Mouse (Mus musculus) thymus, postnatal 25 days (tissue): ENCODE measurements around the gene Olfr1107.

ENCODE experiments used
- DNase-seq: peaks from one replicate; pipeline ENCODE4 v3.0.0; 2022

Gene Olfr1107

GRCm38 (mm10) chr2:87075717-87076116 is at the start of gene Olfr1107:
TSS of gene Olfr1107 (minus strand) at chr2:87075817.
- no peak for DNase-seq

DNA sequence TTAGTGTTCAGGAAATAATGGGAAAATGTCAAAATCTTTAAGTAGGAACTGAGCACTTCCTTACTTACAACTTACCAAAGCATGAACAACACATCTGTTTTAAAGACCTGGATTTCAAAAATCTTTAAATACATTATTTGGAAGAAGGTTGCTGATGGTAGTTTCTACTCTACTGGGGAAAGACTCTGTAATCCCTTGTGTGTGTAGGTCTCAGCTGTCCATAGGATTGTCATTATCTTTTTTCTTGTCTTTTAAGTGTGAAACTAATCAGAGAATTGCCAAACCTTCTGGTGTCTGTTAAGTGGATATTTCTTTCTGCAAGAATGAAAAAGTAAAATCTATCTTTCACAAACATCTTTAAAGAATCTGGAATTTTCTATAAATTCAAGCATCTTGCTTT is 38.9 kb upstream of the Olfr1107 start, which contains the start of gene Olfr259:
Gene Olfr259, minus strand, starts transcription at position 101 of the 400 bp plus-strand sequence.
- no peak for DNase-seq

GRCm38 (mm10) chr2:87095908-87096307 is 20.3 kb upstream of the Olfr1107 start, which contains the start of gene Olfr1109:
TSS of gene Olfr1109 (minus strand) at chr2:87096008.
- no peak for DNase-seq

GRCm38 (mm10) chr2:87052173-87052572 is 23.4 kb downstream of the Olfr1107 start, which contains the start of gene Olfr1106:
TSS of gene Olfr1106 (minus strand) at chr2:87052273.
- DNase-seq: no peak

DNA sequence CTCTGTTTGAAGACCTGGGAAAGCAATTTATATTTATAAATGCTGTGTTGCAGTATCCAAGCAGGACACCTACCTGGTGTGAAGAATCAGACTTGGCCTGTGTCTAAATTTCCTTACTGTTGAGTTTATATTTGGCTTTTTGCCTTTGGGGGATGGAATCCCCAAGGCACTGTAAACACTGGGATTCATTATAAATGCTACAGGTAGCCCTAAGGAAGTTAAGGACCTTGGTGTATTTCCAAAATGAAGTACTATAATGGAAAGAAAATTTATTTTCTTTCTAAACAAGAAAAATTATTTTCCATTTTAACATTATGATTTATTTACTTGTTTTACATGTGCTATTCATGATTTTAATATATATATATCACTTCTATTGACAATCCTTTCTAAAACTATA is 39.2 kb downstream of the Olfr1107 start, which contains the start of gene Olfr1105:
Gene Olfr1105, minus strand, starts transcription at position 101 of the 400 bp plus-strand sequence.
- no peak for DNase-seq

DNA sequence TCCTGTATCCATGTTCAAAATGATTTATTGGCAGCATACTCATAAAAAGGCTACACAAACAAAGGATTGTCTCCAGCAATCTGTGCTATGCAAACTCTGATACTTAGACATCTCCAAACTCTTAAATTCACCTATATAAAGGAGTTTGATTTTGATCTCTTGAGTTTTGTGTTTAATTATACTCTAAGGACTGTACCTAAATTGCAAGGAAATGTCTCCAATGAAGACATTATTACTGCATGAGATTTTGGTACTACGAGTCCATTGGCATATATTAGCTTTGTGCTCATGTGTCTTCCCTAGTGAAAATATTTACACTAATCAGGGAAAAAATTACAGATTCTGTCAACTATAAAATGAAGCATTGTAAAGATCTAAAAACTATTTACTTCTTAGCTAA is 48.6 kb downstream of the Olfr1107 start, which contains the start of gene Olfr1104:
Gene Olfr1104, minus strand, starts transcription at position 101 of the 400 bp plus-strand sequence.
- no peak for DNase-seq
